Mouse (Mus musculus) adrenal gland, postnatal 36 days (tissue): ENCODE data around the gene AC134908.4. TPM values are rescaled to one million over a fixed set of nuclear protein-coding genes. Genes with fewer than 3 reads are reported as not detected.
A peak's percentile ranks its signal among the peaks of the same experiment; 100 is the strongest.
"Not testable (repeated sequence)": the region's sequence is repeated elsewhere in the genome, so short reads cannot be mapped to it uniquely, and the experiment has no call there.

Source experiments
- DNase-seq, 2 experiments: peaks; one replicate each; pipeline ENCODE4 v3.0.0; 2021; ENCODE audit warnings: mixed read lengths in 1 of 2
- total RNA-seq, 2 experiments: library from RNA; stranded (reverse); gene quantifications; 2 replicates each; pipeline ENCODE4 v1.2.3; 2021

AC134908.4 gene
- total RNA-seq, 2 experiments from 2014 or later = not detected

GRCm38 (mm10) chr17:25775318-25776062 is 20.0 kb downstream of the AC134908.4 start:
- DNase-seq = no peak

GRCm38 (mm10) chr17:25773549-25774120 is 21.8 kb downstream of the AC134908.4 start, which contains the start of gene Narfl:
Gene Narfl (plus strand): TSS chr17:25773776.
- peak; percentile 96 to 97 for DNase-seq

- no peak for DNase-seq
These were observed 26.1 kb downstream of the AC134908.4 start for GRCm38 (mm10) chr17:25769331-25769730.

- DNase-seq = no peak
These were observed 29.6 kb downstream of the AC134908.4 start for GRCm38 (mm10) chr17:25765886-25766285.

GRCm38 (mm10) chr17:25762591-25762990 is 32.9 kb downstream of the AC134908.4 start:
- no peak for DNase-seq

- no peak for DNase-seq
These were observed 33.9 kb downstream of the AC134908.4 start for GRCm38 (mm10) chr17:25761561-25761970.

GRCm38 (mm10) chr17:25760148-25760547 is 35.3 kb downstream of the AC134908.4 start:
- DNase-seq = no peak

- DNase-seq = no peak
These were observed 37.8 kb downstream of the AC134908.4 start for GRCm38 (mm10) chr17:25757691-25758090.

GRCm38 (mm10) chr17:25756378-25757242 is 38.8 kb downstream of the AC134908.4 start:
- no peak for DNase-seq

- DNase-seq = no peak
These were observed 39.7 kb downstream of the AC134908.4 start for GRCm38 (mm10) chr17:25755627-25756377.

GRCm38 (mm10) chr17:25755086-25755485 is 40.4 kb downstream of the AC134908.4 start:
- DNase-seq = no peak

GRCm38 (mm10) chr17:25754241-25754640 is 41.2 kb downstream of the AC134908.4 start, which contains the start of gene Msln:
Gene Msln (minus strand): TSS chr17:25754378.
- DNase-seq = no peak

GRCm38 (mm10) chr17:25751446-25751845 is 44.0 kb downstream of the AC134908.4 start:
- DNase-seq = peak; percentile 81 to 83

- no peak for DNase-seq
These were observed 46.1 kb downstream of the AC134908.4 start for GRCm38 (mm10) chr17:25749314-25749713.

- DNase-seq = peak; percentile 31 to 34
These were observed 47.2 kb downstream of the AC134908.4 start for GRCm38 (mm10) chr17:25748238-25748637.

- peak; percentile 24 to 33 for DNase-seq
These were observed 51.1 kb downstream of the AC134908.4 start for GRCm38 (mm10) chr17:25744311-25744710.

GRCm38 (mm10) chr17:25743831-25744230 is 51.6 kb downstream of the AC134908.4 start:
- peak; percentile 80 to 85 for DNase-seq

- not testable (repeated sequence) for DNase-seq
These were observed 54.0 kb downstream of the AC134908.4 start for GRCm38 (mm10) chr17:25741471-25741870.
